Mouse (Mus musculus): ENCODE data around the gene Tmem161b. TPM values are rescaled to one million over a fixed set of nuclear protein-coding genes. Genes with fewer than 3 reads are reported as not detected.
"Not testable (repeated sequence)": the region's sequence is repeated elsewhere in the genome, so short reads cannot be mapped to it uniquely, and the experiment has no call there.

The Tmem161b gene
- polyA plus RNA-seq (2016; fragmentation: Nextera tagmentation; extraction: Ambion mirVana), result 23.8 and 25.2 TPM in 2 replicates

DNA sequence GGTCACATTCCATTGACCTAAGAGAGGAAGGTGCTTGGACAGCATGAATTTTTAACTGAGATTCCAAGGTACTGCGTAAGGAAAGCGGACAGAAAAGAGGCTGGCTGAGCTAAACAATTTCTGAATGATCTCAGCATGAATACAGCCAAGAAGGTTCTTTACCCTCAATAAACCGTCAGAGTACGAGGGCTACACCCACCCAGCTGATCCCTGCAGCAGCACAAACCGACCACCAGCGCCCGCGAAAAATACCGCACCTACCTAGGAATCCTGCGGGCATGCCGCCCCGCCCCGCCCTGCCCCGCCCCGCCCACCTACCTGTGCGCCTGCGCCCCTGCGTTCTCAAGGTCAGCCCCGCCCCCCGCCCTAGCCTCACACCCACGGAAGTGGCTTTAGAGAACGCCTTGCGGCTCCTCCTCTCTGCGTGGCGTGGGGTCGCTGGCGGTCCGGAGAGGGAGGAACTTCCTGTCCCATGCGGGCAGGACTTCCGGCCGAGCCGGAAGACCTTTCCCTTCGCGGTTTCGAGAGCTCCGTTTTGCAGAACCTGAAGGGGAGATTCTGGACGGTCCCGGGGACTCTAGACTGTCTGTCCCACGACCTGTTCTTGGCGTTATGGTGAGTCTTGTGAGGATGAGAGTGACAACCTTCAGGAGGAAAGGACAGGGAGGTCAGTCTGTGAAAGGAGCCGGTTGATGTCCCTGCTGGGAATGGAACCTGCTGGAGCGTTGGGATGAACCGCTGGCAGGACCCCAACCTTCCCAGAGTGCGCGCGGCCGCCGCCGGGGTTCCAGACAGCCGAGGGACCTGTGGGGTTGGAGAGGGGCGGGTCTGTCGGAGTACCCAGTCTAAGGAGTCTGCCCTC, at the start of gene Tmem161b:
Tmem161b (plus strand) TSS at position 477 of the 862 bp plus-strand sequence.
- Histone ChIP-seq H3K27me3 (no peaks in the 10 kb centered on the region), H3K9me3 (no peaks in the 10 kb centered on the region), H3K36me3 (no peaks in the 10 kb centered on the region), H3K4me2 (replicated peaks) (peak within 1 kb of the TSS; percentile 93), H3K27ac (replicated peaks) (peak within 1 kb of the TSS; percentile 77), H3K4me1 (peaks cover 25% of the 10 kb centered on the region), H3K4me3 (peak within 1 kb of the TSS; percentile 84), H3K9ac (replicated peaks) (peak within 1 kb of the TSS; percentile 83)
- peak; percentile 99 for ATAC-seq (ENCODE audit: low FRiP score, low read depth)
- under 1% methylated on average over 48 of the region's 52 CpGs for WGBS

DNA sequence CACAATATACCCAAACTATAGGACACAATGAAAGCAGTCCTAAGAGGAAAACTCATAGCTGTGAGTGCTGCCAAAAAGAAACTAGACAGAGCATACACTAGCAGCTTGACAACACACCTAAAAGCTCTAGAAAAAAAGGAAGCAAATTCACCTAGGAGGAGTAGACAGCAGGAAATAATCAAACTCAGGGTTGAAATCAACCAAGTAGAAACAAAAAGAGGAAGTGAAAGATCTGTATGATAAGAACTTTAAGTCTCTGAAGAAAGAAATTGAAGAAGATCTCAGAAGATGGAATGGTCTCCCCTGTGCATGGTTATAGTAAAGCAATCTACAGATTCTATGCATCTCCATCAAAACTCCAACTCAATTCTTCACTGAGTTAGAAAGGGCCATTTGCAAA, 36.3 kb upstream of the Tmem161b start:
- H3K4me3 ChIP-seq; H3K9me3 ChIP-seq; H3K4me2 ChIP-seq (replicated peaks); ATAC-seq (ENCODE audit: low FRiP score, low read depth); H3K27me3 ChIP-seq; H3K27ac ChIP-seq (replicated peaks); H3K36me3 ChIP-seq; H3K9ac ChIP-seq (replicated peaks); H3K4me1 ChIP-seq: not testable (repeated sequence)

- no peak for ATAC-seq (ENCODE audit: low FRiP score, low read depth)
- Histone ChIP-seq H3K9me3 (peaks cover 7% of the 10 kb centered on the region; the same call in 1 of the 2 replicates), H3K4me1 (no peaks in the 10 kb centered on the region), H3K4me2 (replicated peaks) (no peak overlapping the region), H3K4me3 (no peak overlapping the region), H3K36me3 (no peaks in the 10 kb centered on the region), H3K27ac (replicated peaks) (no peak overlapping the region), H3K9ac (replicated peaks) (no peak overlapping the region), H3K27me3 (no peaks in the 10 kb centered on the region)
- 82% methylated on average over 3 of the region's 3 CpGs for WGBS
Measured at GRCm38 (mm10) chr13:84192723-84193122, 29.4 kb upstream of the Tmem161b start.

DNA sequence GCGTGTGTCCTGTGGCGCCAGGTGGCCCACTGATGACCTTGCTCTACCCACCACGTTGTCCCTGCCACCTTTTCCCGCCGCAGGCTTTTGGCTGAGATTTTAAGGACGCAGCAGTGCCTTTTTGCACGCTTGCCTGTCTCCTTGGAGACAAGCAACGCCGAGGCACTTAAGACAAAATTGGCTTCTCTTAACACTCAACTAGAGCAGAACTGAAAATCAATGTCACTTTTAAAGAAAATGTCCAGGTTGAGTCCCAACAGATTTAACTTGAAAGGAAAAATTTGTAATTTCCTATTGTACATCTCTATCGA, 541 bp downstream of the Tmem161b start:
- no peak for ATAC-seq (ENCODE audit: low FRiP score, low read depth)
- H3K9me3 ChIP-seq, result no peaks in the 10 kb centered on the region
- H3K36me3 ChIP-seq, result 0 out of 2 replicates have a peak, but pooled peaks cover 3% of the 10 kb centered on the region
- H3K4me2 ChIP-seq (replicated peaks), result peak overlapping the region; percentile 93
- peak overlapping the region; percentile 83 for H3K9ac ChIP-seq (replicated peaks)
- no peaks in the 10 kb centered on the region for H3K27me3 ChIP-seq
- H3K4me3 ChIP-seq, result peak overlapping the region; percentile 84
- H3K27ac ChIP-seq (replicated peaks), result peak overlapping the region; percentile 77
- 2% methylated on average over 10 of the region's 10 CpGs for WGBS
- H3K4me1 ChIP-seq, result peaks cover 25% of the 10 kb centered on the region

DNA sequence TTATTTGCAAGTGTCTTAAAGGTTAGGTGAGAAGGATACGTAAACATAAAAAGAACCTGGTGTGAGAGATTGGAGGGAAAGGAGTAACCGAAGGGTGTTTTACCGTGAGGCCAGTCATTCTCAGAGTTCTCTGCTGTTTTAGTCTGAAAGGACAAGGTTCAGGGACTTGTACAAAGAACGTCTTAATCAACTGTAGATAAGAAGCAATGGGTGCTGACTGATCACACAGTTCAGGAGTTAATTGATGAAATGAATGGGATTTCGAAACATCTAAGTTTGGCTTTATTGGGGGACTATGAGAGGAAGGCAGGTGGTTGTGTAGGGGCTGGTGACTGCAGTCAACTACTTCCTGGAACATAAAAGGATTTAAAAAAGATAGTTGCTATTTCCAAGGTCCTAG, 922 bp downstream of the Tmem161b start:
- Histone ChIP-seq H3K9ac (replicated peaks) (peak overlapping the region; percentile 83), H3K27me3 (no peaks in the 10 kb centered on the region), H3K36me3 (0 out of 2 replicates have a peak, but pooled peaks cover 3% of the 10 kb centered on the region), H3K4me3 (peak overlapping the region; percentile 84), H3K9me3 (no peaks in the 10 kb centered on the region), H3K4me2 (replicated peaks) (peak overlapping the region; percentile 93), H3K27ac (replicated peaks) (no peak overlapping the region), H3K4me1 (peaks cover 25% of the 10 kb centered on the region)
- no peak for ATAC-seq (ENCODE audit: low FRiP score, low read depth)
- 54% methylated on average over 5 of the region's 5 CpGs for WGBS

DNA sequence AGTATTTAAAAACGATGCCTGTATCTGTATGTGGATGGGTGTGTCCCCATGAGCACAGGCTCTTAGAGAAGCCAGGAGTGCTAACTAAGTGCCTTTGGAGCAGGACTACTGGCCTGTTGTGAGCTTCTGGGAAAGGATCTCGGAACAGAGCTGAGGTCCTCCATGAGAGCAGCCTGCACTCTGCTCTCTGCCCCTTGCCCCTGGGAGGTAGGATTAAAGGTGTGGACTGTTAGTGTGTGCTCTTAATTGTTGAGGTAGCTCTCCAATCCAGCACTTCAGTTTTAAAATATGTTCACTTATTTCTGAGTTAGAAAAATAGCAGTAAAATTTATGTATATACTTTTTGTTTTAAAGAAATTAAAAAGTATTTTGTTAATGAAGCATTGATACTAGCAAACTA, 11.9 kb downstream of the Tmem161b start:
- H3K4me3 ChIP-seq, result no peak overlapping the region
- ATAC-seq (ENCODE audit: low FRiP score, low read depth), result no peak
- H3K4me2 ChIP-seq (replicated peaks), result no peak overlapping the region
- no peak overlapping the region for H3K27ac ChIP-seq (replicated peaks)
- H3K9me3 ChIP-seq, result peaks cover 19% of the 10 kb centered on the region
- H3K4me1 ChIP-seq, result no peaks in the 10 kb centered on the region
- 83% methylated on average over 2 of the region's 2 CpGs for WGBS
- H3K27me3 ChIP-seq, result no peaks in the 10 kb centered on the region
- peaks cover 18% of the 10 kb centered on the region for H3K36me3 ChIP-seq
- H3K9ac ChIP-seq (replicated peaks), result no peak overlapping the region

GRCm38 (mm10) chr13:84236768-84237167, 14.7 kb downstream of the Tmem161b start:
- no peaks in the 10 kb centered on the region for H3K27me3 ChIP-seq
- peaks cover 18% of the 10 kb centered on the region for H3K36me3 ChIP-seq
- H3K4me2 ChIP-seq (replicated peaks), result no peak overlapping the region
- no peak overlapping the region for H3K9ac ChIP-seq (replicated peaks)
- no peak overlapping the region for H3K4me3 ChIP-seq
- WGBS, result 90% methylated on average over 7 of the region's 7 CpGs
- no peak for ATAC-seq (ENCODE audit: low FRiP score, low read depth)
- peaks cover 19% of the 10 kb centered on the region for H3K9me3 ChIP-seq
- H3K27ac ChIP-seq (replicated peaks), result no peak overlapping the region
- H3K4me1 ChIP-seq, result no peaks in the 10 kb centered on the region; the same call in 1 of the 2 replicates

- ATAC-seq (ENCODE audit: low FRiP score, low read depth), result no peak
- Histone ChIP-seq H3K4me3 (no peak overlapping the region), H3K9me3 (peaks cover 19% of the 10 kb centered on the region), H3K27ac (replicated peaks) (no peak overlapping the region), H3K36me3 (peaks cover 18% of the 10 kb centered on the region), H3K9ac (replicated peaks) (no peak overlapping the region), H3K4me1 (no peaks in the 10 kb centered on the region; the same call in 1 of the 2 replicates), H3K27me3 (no peaks in the 10 kb centered on the region), H3K4me2 (replicated peaks) (no peak overlapping the region)
Measured at GRCm38 (mm10) chr13:84238184-84238583, 16.1 kb downstream of the Tmem161b start.

GRCm38 (mm10) chr13:84248065-84248464, 26.0 kb downstream of the Tmem161b start:
- Histone ChIP-seq H3K36me3 (no peaks in the 10 kb centered on the region), H3K4me3 (no peak overlapping the region), H3K4me1 (0 out of 2 replicates have a peak, but pooled peaks cover 3% of the 10 kb centered on the region), H3K4me2 (replicated peaks) (no peak overlapping the region), H3K27ac (replicated peaks) (no peak overlapping the region), H3K9ac (replicated peaks) (no peak overlapping the region), H3K27me3 (no peaks in the 10 kb centered on the region), H3K9me3 (no peaks in the 10 kb centered on the region)
- no peak for ATAC-seq (ENCODE audit: low FRiP score, low read depth)
- 78% methylated on average over 3 of the region's 3 CpGs for WGBS

- no peak overlapping the region for H3K9ac ChIP-seq (replicated peaks)
- no peak overlapping the region for H3K4me3 ChIP-seq
- ATAC-seq (ENCODE audit: low FRiP score, low read depth), result no peak
- 64% methylated on average over 5 of the region's 5 CpGs for WGBS
- H3K4me2 ChIP-seq (replicated peaks), result no peak overlapping the region
- no peaks in the 10 kb centered on the region for H3K9me3 ChIP-seq
- H3K36me3 ChIP-seq, result peaks cover 6% of the 10 kb centered on the region; the same call in 1 of the 2 replicates
- H3K27me3 ChIP-seq, result no peaks in the 10 kb centered on the region
- 0 out of 2 replicates have a peak, but pooled peaks cover 3% of the 10 kb centered on the region for H3K4me1 ChIP-seq
- no peak overlapping the region for H3K27ac ChIP-seq (replicated peaks)
Measured at GRCm38 (mm10) chr13:84251295-84251694, 29.2 kb downstream of the Tmem161b start.

DNA sequence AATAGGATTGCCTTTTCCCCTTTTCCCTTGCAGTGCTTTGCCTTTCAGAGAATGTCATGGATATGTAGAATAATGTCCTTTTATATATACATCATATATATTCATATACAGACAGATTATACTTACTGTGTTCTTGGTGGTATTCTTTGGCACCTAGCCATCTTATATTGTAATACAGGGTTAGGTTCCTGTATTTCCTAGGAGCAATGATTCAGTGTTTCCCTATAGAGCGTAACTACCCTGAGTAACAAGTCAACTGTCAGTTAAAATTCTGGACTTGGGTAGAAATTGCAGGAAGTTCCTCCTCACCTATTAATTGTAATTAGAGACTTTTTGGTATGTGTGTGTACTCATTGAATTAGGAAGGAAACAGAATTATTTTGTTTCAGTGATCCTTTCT, 33.0 kb downstream of the Tmem161b start:
- no peak overlapping the region for H3K4me3 ChIP-seq
- H3K36me3 ChIP-seq, result peaks cover 13% of the 10 kb centered on the region
- H3K4me2 ChIP-seq (replicated peaks), result no peak overlapping the region
- no peaks in the 10 kb centered on the region for H3K27me3 ChIP-seq
- H3K4me1 ChIP-seq, result no peaks in the 10 kb centered on the region
- no peak for ATAC-seq (ENCODE audit: low FRiP score, low read depth)
- H3K9ac ChIP-seq (replicated peaks), result no peak overlapping the region
- no peaks in the 10 kb centered on the region for H3K9me3 ChIP-seq
- no peak overlapping the region for H3K27ac ChIP-seq (replicated peaks)
- WGBS, result 97% methylated on average over 1 of the region's 1 CpGs

- not testable (repeated sequence) for ATAC-seq (ENCODE audit: low FRiP score, low read depth)
Measured at GRCm38 (mm10) chr13:84264418-84264817, 42.3 kb downstream of the Tmem161b start.

More at GRCm38 (mm10) chr13:84264418-84264817, 42.3 kb downstream of the Tmem161b start:
- not testable (repeated sequence) for H3K4me1 ChIP-seq; H3K4me2 ChIP-seq (replicated peaks); H3K27ac ChIP-seq (replicated peaks); H3K4me3 ChIP-seq; H3K9me3 ChIP-seq; H3K9ac ChIP-seq (replicated peaks); H3K27me3 ChIP-seq
- H3K36me3 ChIP-seq, result peaks cover 36% of the 10 kb centered on the region
- 95% methylated on average over 1 of the region's 1 CpGs for WGBS
